Mouse (Mus musculus): ENCODE measurements around the gene Fbxo34.
"Not testable (repeated sequence)": the region's sequence is repeated elsewhere in the genome, so short reads cannot be mapped to it uniquely, and the experiment has no call there.

Fbxo34 gene

DNA sequence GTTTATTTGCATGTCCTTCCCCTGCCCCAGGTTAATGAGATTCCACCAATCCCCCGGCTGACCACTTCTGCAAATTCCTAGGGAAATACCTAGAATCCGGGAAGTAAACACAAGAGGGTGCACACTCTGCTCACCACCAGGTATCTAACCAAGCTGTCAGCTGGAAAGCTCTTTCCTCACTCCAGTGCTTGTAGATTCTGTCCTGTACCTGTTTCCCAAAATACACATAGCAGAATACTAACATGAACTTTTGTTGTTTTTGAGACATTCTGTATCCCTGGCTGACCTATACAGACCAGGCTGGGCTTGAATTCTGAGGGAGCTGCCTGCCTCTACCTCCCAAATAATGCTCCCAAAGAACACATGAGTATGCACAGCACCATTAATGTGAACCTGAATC, 110.5 kb downstream of the Fbxo34 start:
- DNase-seq (ENCODE audit: low spot score in 2 of 2): no peak

DNA sequence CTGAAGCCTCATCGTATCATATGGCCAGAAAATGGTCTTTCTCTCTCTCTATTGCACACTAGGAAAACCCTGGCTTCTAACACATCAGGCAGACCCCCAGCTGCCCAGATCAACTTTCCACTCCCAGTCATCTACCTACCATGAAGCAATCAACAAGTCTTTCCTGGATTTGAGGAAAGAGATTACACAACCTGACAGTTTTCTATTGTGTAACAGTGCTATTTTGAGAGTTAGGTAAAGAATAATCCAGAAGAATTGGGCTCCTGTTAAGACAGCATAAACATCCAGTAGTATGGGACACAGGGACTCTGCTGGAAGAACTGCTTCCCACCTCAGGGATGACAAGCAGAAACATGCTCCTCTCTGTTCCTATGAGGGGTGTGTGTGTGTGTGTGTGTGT, 112.3 kb downstream of the Fbxo34 start:
- DNase-seq (ENCODE audit: low spot score in 2 of 2): no peak

DNA sequence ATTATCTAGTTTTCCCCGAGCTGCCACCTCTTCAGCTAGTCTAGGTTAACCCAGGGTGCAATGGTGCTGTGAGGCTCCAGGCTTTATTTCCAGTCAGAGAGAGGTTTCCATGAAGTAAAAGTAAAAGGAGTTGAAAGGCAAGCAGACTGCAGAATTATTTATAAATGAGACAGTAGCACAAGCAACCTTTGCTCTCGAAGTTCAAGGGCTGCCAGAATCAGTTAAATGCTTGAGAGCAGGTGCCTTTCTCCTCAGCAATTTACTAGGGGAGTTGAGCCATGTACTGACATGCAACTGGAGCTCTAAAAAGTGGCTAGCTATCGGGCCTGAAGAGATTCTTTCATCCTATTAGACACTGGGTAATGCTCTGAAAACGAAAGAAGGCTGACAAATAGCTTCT, 112.9 kb downstream of the Fbxo34 start:
- no peak for DNase-seq (ENCODE audit: low spot score in 2 of 2)

GRCm38 (mm10) chr14:47567962-47568652, 117.9 kb downstream of the Fbxo34 start:
- peak; percentile 93 to 94 for DNase-seq (ENCODE audit: low spot score in 2 of 2)

- DNase-seq (ENCODE audit: low spot score in 2 of 2): not testable (repeated sequence)
These were observed 120.3 kb downstream of the Fbxo34 start, which contains the start of gene Atg14 for GRCm38 (mm10) chr14:47570549-47570948. Gene Atg14 (minus strand): TSS chr14:47570649.

DNA sequence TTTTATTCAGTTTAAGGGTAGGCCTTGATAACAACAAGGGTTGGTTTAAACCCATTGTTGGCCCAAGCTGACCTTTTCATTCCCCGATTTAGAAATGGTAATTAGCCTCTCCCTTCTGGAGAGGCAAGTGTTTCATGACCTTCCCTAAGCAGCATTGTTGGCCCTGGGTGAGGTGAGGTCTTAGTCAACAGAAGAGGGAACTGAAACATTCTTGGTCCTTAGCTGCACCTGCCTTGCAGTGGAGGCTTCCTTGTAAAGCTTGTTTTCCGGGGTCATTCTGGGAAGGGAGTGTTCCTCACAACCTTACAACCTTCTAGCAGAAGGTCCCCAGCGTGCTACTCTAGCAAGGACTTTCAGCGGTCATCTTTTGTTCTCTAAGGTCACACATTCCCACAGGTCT, 122.5 kb downstream of the Fbxo34 start:
- no peak for DNase-seq (ENCODE audit: low spot score in 2 of 2)

DNA sequence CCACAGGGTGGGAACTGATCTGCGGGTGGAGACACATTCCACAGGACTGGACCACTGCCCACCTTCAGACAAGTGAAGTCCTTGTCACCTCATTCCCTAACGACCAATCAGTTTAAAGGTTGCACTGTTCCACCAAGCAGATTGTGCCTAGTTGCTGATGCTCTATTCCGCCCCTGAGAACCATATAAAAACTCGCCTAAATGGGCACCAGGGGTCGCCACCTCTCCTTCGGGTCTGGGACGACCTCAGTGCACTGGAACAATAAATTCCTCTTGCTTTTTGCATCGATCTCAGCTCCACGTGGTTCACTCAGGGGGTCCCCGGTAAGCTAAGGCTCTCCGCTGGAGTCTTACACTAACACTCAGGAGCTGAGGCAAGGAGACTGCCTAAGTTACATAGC, 124.5 kb downstream of the Fbxo34 start:
- no peak for DNase-seq (ENCODE audit: low spot score in 2 of 2)

DNA sequence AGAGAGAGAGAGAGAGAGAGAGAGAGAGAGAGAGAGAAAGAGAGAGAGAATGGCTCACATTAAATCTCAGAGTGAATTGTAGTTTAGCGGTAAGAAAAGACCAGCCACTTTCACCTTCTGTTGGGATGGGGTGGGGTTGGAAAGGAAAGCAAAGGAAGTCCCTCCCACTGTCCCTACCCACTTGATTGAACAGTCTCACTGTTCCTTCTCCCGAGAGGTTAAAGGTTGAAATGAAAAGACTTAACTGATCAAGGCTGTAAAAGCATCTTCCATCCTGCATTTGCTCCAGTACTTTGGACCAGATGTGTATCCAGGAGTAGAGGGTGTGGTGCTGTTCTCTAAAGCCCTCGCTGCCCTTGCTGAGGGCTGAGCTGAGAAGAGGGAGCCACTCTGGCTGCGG, 126.5 kb downstream of the Fbxo34 start:
- DNase-seq (ENCODE audit: low spot score in 2 of 2): no peak

DNA sequence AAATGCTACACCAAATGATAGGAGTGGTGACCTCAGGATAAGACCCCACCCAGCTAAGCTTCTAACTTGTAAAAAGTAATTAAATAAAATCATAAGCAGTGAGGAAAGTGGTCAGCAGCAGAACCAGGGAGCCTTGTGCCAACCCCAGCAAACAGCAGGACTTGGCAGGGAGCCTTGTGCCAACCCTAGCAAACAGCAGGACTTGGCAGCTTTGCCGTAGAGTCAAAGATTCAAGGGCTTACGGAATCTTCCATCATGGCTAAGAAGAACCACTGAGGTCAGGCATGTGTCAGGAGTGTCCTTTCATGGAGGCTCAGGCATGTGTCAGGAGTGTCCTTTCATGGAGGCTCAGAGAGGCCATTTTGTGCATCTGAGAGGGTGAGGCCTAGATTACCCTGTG, 127.9 kb downstream of the Fbxo34 start:
- no peak for DNase-seq (ENCODE audit: low spot score in 2 of 2)

DNA sequence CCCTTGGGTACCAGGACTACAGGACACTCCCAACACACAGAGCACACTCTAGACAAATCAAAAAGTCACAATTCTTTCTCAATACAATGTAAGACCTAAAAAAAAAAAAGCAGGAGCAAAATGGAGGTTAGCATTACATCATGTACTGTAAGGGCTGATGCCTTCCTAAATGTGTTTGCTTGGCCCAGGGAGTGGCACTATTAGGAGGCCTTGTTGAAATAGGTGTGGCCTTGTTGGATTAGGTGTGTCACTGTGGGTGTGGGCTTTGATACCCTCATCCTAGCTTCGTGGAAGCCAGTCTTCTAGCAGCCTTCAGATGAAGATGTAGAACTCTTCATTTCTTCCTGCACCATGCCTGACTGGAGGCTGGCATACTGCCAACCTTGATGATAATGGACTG, 131.1 kb downstream of the Fbxo34 start:
- no peak for DNase-seq (ENCODE audit: low spot score in 2 of 2)
